Mouse (Mus musculus) MEL (cell line): ENCODE results near the gene Dhx29.

ENCODE experiments used
- CTCF ChIP-seq, 3 experiments: IDR thresholded peaks in 2 of 3; conservative IDR thresholded peaks in 1 of 3; 2 replicates each; pipeline ENCODE4 v1.5.1; 2011 to 2012; ENCODE audit warnings: low read length in 3 of 3, low read depth in 2 of 3, mild to moderate bottlenecking in 2 of 3, improper control_type of control experiment in 1 of 3, inconsistent platforms in 1 of 3, mixed read lengths in 1 of 3, moderate library complexity in 1 of 3; ENCODE audit not compliant: control insufficient read depth in 1 of 3, insufficient read depth in 1 of 3, poor library complexity in 1 of 3, severe bottlenecking in 1 of 3
- E2F4 ChIP-seq: IDR thresholded peaks from 2 replicates; pipeline ENCODE4 v1.6.1; 2011; ENCODE audit warnings: low read depth, low read length, improper control_type of control experiment, borderline replicate concordance
- ELF1 ChIP-seq: IDR thresholded peaks from 2 replicates; pipeline ENCODE4 v1.6.1; 2014; ENCODE audit warnings: low read depth, mild to moderate bottlenecking, inconsistent platforms, low read length, improper control_type of control experiment, moderate library complexity
- EP300 ChIP-seq, 2 experiments: IDR thresholded peaks; 2 replicates each; pipeline ENCODE4 v1.6.1; 2011; ENCODE audit warnings: improper control_type of control experiment in 2 of 2, low read length in 2 of 2, low read depth in 1 of 2, mild to moderate bottlenecking in 1 of 2
- MAFK ChIP-seq: IDR thresholded peaks from 2 replicates; pipeline ENCODE4 v1.6.1; 2011; ENCODE audit warnings: low read depth, mild to moderate bottlenecking, low read length, improper control_type of control experiment, borderline replicate concordance
- MEF2A ChIP-seq: IDR thresholded peaks from 2 replicates; pipeline ENCODE4 v1.6.1; 2014; ENCODE audit warnings: low read depth, mild to moderate bottlenecking, inconsistent platforms, low read length, improper control_type of control experiment; ENCODE audit not compliant: poor library complexity, insufficient replicate concordance, severe bottlenecking; ENCODE audit errors: extremely low read depth
- POLR2A ChIP-seq, 2 experiments: IDR thresholded peaks; 2 replicates each; pipeline ENCODE4 v1.6.1; 2011 to 2012; ENCODE audit warnings: low read length in 2 of 2, mild to moderate bottlenecking in 2 of 2, control low read depth in 1 of 2, improper control_type of control experiment in 1 of 2, low read depth in 1 of 2, moderate library complexity in 1 of 2; ENCODE audit not compliant: control insufficient read depth in 1 of 2, insufficient read depth in 1 of 2, poor library complexity in 1 of 2
- POLR2AphosphoS5 ChIP-seq: IDR thresholded peaks from 2 replicates; pipeline ENCODE4 v1.6.1; 2012; ENCODE audit warnings: low read depth, borderline replicate concordance, mild to moderate bottlenecking, inconsistent platforms, low read length, moderate library complexity, mixed read lengths
- TAL1 ChIP-seq: IDR thresholded peaks from 2 replicates; pipeline ENCODE4 v1.6.1; 2012; ENCODE audit warnings: mild to moderate bottlenecking, inconsistent platforms, low read length, moderate library complexity, mixed read lengths
- USF1 ChIP-seq: IDR thresholded peaks from 2 replicates; pipeline ENCODE4 v1.6.1; 2014; ENCODE audit warnings: low read depth, mild to moderate bottlenecking, inconsistent platforms, low read length, improper control_type of control experiment, moderate library complexity
- ZNF384 ChIP-seq: IDR thresholded peaks from 2 replicates; pipeline ENCODE4 v1.6.1; 2012; ENCODE audit warnings: low read depth, mild to moderate bottlenecking, inconsistent platforms, low read length, improper control_type of control experiment

- TF ChIP-seq CTCF (IDR thresholded peaks at IDR 0.05 in 2 of 3, conservative IDR thresholded peaks at IDR 0.05 in 1 of 3; ENCODE audit: control insufficient read depth in 1 of 3, insufficient read depth in 1 of 3, low read depth in 2 of 3, low read length in 3 of 3, poor library complexity in 1 of 3, severe bottlenecking in 1 of 3) (no peak), ELF1 (no peak), MEF2A (no peak), POLR2A (IDR thresholded peaks at IDR 0.05; ENCODE audit: control insufficient read depth in 1 of 2, insufficient read depth in 1 of 2, low read depth in 1 of 2, low read length in 2 of 2, poor library complexity in 1 of 2) (no peak), ZNF384 (no peak), EP300 (IDR thresholded peaks at IDR 0.05; ENCODE audit: low read depth in 1 of 2, low read length in 2 of 2) (0 out of 4 replicates have a peak, but pooled peaks of 1 of the 2 experiments have one; percentile 7), TAL1 (no peak), POLR2AphosphoS5 (no peak), MAFK (peak; percentile 66; the same call in 1 of the 2 replicates), E2F4 (no peak), USF1 (no peak)
These were observed 899 bp downstream of the Dhx29 start for GRCm38 (mm10) chr13:112928038-112928668.
